Mouse (Mus musculus) embryonic stem cell, embryonic (primary cell): ENCODE measurements around the gene Mlc1.

Source experiments
- CTCF ChIA-PET, 4 experiments: fragments of 300-600 bp in 2 of 4; fragments of 350-600 bp in 2 of 4; sonication (Branson Sonifier 250); formaldehyde crosslinking; loops; one replicate each; lab custom pipeline; 2022; ENCODE audit warnings: inconsistent platforms in 2 of 4; lab: Charles Lee
- POLR2A ChIA-PET, 4 experiments: fragments of 300-600 bp in 2 of 4; fragments of 350-600 bp in 2 of 4; sonication (Branson Sonifier 250); formaldehyde crosslinking; loops; one replicate each; lab custom pipeline; 2022; ENCODE audit warnings: antibody characterized with exemption in 4 of 4, inconsistent platforms in 1 of 4; lab: Charles Lee

The Mlc1 gene

GRCm38 (mm10) chr15:88915046-88915445, 63.8 kb downstream of the Mlc1 start:
- POLR2A ChIA-PET, result interaction anchor here (0.5 to 5.5 kb wide), 36 partner anchors 9 to 231 kb away, joined by 3 to 99 read pairs (median 5); partner anchors contain the start of genes Pim3 (in 3 of the 4) and Zbed4 (in 1 of the 4)

GRCm38 (mm10) chr15:88906347-88906746, 72.5 kb downstream of the Mlc1 start:
- ChIA-PET CTCF (interaction anchor here (0.8 to 2.0 kb wide), 16 partner anchors 10 to 305 kb away, joined by 3 to 11 read pairs (median 5); partner anchors contain the start of gene Ppp6r2 (in 1 of the 4)), POLR2A (interaction anchor here (0.6 to 8.3 kb wide), 90 partner anchors 8 to 523 kb away, joined by 3 to 305 read pairs (median 5); partner anchors contain the start of genes Pim3 (in 4 of the 4), Hdac10 (in 2 of the 4), Alg12 (in 1 of the 4) and C730034F03Rik (in 1 of the 4))

More at GRCm38 (mm10) chr15:88915046-88915445, 63.8 kb downstream of the Mlc1 start:
- CTCF ChIA-PET, result interaction anchor here in 2 of 4 experiments (1.0 to 3.2 kb wide), 8 partner anchors 11 to 87 kb away, joined by 3 to 19 read pairs (median 4); no protein-coding TSS in a partner anchor
